Mouse (Mus musculus): Measurements from ENCODE around the gene Sorbs1. TPM values are rescaled to one million over a fixed set of nuclear protein-coding genes. Genes with fewer than 3 reads are reported as not detected.
A peak's percentile ranks its signal among the peaks of the same experiment; 100 is the strongest.

The Sorbs1 gene
- total RNA-seq, 4 experiments from 2014 or later, result 758 to 979 (median 853) TPM

DNA sequence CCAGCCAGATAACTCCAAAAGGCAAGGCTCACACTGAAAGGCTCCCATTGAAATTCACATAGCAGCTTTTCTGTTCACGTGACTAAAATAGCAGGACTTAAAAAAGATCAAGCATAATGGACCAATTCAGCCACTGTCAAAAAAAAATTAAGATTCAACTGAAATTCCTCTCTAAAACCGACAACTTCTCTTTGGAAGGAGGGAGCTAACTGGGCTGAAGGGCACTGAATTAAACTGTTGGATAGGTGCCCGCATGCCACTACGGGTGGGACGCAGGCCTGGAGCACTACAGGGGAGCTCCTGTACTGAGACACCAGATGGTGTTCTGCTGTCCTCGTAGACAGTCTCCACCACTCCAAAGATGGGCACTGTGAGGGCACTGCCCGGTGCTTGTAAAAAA is 165.4 kb downstream of the Sorbs1 start:
- no peak for DNase-seq (ENCODE audit: low spot score)

DNA sequence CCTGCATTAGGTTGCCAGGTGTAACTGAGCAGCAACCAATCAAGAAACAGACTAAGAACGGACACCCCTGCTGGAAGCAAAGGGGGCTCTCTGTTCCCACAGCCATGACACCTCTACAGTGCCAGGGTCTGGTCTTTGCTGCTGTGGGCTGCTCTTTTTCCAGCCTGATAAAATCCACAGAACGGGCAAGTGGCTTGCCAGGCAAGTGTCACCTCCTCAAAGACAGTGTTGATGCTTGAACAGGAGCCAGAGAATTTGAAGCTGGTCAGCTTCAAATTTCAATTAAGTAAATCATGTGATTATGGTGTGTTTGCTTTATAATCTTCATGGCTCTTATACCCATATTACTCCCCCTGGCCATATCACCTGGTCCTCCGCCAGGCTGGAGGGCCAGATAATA is 166.7 kb downstream of the Sorbs1 start:
- DNase-seq (ENCODE audit: low spot score), result no peak

DNA sequence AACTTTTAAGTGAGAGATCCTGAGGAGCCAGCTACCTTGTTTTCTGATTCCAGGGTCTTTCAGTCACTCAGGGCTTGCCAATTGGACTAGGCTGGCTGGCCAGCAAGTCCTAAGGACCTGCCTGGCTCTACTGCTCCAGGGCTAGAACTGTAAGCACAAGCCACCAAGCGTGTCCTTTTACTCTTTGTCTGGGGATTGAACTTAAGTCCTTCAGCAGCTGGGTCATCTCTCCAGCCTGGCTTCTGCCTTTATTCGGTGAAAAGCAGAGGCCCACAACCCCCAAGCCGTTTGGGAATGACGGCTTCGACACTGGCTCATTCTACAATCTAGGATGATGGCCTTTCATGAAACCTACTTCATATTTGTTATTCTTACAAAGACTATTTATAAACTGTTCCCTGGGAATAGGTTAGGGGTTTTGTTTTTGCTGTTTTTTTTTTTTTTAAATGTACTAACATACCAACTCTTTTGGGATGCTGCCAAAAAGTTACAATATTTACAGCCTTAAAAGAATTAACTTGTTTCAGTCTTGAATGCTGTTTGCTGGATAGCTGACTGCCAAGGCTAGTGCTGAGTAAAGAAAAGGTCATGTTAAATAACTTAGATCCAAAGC is 167.2 kb downstream of the Sorbs1 start:
- DNase-seq (ENCODE audit: low spot score), result no peak

DNA sequence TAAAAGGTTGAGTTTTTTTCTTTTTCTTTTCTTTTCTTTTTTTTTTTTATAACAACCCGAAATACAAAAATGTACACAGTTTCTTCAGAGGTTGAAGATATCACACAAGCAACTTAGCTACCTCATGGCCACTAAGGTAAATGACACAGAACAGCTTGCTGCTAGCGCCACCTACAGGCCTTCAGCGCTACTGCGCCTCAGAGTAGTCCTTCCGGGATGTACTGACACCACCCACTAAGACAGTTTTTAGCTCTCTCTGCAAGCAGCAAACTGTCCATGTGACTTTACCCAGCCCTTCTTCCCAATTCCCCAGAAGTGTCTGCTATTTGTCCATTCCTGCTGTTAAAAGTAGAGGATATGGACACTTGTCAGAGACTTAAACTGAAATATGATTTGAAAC is 167.9 kb downstream of the Sorbs1 start:
- peak; percentile 63 for DNase-seq (ENCODE audit: low spot score)

DNA sequence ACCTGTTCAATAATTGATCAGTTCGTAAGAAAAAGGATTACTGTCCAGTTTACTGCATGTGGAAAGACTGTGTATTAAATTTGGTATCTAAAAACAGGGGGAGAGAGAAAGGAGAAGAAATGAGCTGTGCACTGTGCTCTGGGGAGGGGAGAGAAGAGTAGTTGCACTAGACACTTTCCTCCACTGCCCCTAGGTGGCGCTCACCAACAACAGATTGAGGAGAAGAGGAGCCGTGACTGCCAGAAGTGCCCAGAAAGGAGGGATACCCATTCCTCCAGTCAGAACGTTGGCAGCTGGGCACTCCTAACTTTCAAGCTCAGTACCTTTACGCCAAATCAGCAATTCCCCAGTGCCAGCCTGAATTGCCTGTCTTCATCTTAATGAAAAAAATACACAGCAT is 170.6 kb downstream of the Sorbs1 start:
- peak; percentile 81 for DNase-seq (ENCODE audit: low spot score)

DNA sequence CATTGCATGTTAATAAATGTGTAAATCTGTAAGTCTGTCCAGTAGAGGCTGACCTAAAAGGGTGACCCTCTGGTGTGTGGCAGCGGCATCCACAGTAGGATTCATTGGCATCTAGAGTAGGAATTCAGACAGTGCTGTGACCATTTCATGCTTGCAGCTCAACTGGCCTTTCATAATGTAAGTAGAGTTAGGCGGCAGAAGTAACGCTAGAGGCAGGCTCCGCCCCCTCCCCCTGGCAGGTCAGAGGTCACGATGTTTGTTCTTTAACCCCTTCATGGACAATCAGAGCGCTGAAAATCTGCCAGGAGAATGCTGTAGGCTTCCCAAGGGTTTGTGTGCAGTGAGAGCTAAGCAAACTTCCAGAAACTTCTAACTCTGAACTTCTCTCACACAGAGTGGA is 172.4 kb downstream of the Sorbs1 start:
- DNase-seq (ENCODE audit: low spot score), result no peak

DNA sequence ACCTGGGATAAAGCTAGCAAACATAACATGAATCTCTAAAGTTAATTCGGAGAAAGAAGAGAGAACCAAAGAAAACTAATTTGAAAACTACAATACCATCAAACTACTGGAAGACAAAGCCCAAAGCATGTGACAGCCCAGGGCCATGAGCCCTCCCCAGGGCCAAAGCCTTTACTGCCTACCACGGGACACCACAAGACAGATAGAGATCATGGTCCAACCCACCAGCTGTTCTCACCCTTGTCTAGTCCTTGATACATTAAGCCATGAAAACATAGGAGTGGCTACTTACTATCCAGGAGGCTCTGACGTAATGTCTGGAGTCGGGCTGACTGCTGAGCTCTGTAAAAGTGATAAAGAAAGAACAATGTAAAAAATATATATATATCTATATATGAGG is 176.9 kb downstream of the Sorbs1 start:
- no peak for DNase-seq (ENCODE audit: low spot score)

DNA sequence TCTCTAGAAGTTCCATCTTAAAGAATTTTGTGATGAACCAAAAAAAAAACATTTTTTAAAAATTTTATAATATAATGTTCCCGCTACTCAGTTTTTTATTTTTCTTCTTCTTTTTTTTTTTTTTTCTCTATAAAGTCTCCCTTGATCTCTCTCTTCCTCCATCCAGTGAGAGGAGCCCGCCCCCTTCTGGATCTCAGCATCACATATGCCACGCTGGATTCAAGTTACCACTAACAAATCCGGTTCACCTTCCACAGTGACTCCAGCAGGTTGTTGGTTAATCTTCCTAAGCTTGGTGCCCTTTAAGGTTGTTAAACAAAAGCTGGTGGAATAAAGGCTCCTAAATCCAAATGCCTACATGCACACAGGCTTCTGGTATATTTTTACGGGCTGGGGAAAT is 179.7 kb downstream of the Sorbs1 start:
- no peak for DNase-seq (ENCODE audit: low spot score)

DNA sequence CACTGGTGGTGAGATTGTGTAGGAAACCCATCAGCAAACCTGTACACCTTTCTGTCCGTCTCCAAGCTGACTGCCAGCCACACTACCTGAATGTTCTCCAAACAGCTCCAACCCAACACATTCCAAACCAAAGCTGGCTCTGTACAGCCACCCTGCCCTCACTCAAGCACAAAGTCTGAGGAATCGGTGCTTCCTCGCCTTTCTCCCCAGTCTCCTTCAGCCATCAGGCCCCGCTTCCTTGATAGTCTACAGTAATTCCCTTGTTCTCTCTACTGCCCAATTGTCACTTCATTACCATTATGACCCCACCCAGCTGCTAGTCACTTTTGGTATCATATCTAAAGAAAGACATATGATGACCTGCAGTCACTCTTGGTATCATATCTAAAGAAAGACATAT is 180.5 kb downstream of the Sorbs1 start:
- no peak for DNase-seq (ENCODE audit: low spot score)

DNA sequence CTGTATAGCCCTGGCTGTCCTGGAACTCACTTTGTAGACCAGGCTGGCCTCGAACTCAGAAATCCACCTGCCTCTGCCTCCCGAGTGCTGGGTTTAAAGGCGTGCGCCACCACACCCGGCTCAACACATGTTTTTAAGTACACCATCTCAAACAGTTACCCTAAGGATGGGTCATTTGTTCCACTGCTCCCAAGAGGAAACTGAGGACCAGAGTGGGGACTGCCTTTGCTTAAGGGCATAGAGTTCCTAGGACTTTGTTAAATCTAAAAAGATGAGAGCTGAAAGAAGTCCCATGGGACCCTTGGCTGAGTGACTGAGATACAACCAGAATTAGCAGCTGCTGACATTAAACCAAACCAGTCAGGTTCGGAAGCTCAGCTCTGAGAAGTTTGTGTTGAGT is 181.3 kb downstream of the Sorbs1 start:
- no peak for DNase-seq (ENCODE audit: low spot score)

DNA sequence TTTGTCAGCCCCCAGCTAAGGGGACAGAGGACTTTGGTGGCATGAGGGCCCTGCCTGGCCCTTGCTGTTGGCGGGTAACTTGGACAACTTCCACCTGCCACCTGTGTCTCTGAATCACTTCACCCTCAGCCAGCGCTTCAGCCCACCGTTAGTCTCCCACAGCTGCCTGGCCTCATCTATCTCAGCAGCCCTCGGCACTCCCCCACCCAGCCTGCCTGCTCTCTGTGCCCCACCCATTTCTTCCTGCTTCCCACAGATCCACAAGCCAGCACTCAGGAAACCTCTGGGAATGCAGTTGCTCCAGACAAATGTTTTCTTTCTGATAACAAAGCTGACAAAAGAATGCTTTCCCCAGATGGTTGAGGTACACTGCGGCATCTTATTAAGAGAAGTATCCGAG is 181.7 kb downstream of the Sorbs1 start:
- DNase-seq (ENCODE audit: low spot score), result peak; percentile 75

DNA sequence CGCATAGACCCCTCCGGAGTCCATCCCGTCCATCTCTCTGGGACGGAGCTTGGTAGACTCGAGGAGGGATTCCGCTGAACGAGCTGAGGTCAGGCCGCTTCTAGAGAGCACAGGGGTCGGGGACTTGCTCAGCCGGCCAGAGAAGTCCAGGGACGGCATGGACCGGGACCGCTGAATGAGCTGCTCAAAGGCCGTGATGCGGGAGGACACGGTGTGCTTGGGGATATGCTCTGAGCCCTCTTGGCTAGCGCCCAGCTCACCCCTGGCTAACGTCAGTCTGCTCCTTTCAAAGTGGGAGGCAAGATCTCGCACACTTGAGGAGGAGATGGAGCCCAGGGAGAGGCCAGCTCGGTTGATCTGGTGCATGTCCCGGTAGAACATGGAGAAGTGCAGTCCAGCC is 187.5 kb downstream of the Sorbs1 start:
- DNase-seq (ENCODE audit: low spot score), result no peak

DNA sequence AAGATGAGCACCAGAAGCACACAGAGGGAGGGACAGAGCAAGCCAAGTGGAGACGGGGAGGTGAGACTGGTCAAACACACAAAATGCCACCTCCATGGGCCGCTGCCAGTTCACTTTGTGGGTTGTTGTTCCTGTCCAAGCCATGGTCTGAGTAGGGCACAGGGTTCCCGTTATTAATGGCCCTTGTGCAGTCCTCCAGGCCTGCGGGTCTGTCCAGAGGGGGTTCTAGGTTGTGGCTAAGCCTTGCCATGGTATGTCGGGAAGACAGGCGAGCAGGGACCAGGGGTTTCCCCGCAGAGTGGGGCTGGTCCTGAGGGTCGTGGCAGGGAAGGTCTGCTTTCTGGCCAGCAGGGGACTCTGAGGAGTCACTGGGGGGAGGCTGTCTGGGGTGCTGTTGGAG is 188.2 kb downstream of the Sorbs1 start:
- DNase-seq (ENCODE audit: low spot score), result no peak

DNA sequence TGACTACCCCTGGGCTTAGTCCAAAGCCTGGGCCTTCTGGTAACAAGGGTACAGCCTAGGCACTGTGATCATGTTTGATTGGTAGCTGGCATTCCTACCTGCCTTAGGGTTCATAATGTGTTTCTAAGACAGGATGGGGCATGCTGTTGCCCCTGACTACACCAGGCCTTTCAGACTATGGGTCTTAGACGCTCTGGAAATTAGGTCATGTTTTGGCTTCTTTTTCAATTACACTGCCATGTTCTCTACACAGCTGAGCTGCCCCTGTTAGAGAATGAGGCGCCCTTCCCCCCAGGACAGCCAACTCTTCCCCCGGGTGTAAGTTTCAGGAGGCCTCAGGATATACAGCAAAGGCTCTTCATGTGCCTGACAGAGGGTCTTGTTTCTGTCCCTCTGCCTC is 191.4 kb downstream of the Sorbs1 start:
- no peak for DNase-seq (ENCODE audit: low spot score)

DNA sequence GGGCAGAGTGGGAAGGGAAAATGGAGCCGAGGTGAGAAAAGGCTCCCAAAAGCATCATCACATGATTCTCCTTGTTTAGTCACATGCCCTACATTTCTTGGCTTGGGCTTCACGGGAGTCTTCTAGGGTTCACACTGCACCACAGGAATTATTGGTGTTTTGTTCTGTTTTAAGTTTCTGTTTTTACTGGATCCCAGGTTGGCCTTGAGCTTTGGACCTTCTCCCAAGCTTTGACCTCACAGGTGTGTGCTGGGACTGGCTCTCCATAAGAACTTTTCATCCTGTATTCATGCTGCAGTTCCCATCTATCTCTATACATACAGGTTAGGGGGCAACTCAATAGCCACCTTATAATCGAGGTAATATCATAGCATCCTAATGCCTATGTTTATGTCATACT is 194.4 kb downstream of the Sorbs1 start:
- no peak for DNase-seq (ENCODE audit: low spot score)

DNA sequence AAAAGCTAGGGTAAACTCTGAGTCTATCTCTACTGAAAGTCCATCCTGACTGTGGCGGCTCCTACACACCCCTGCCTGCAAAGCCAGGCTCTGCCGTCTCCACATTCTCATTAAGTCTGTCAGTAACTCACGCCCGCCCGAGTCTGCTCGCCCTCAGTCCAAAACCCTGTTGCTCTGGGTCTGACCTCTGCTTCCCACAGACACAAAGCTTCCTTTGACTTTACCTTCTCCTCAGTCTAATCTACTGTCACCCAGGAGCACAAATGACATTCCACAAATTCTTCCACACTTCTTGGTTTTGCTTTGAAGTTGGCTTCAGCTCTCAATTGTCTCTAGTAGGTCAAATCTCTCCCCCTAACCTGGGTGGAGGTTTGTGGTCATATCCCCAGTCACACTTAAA is 195.1 kb downstream of the Sorbs1 start:
- DNase-seq (ENCODE audit: low spot score), result no peak

DNA sequence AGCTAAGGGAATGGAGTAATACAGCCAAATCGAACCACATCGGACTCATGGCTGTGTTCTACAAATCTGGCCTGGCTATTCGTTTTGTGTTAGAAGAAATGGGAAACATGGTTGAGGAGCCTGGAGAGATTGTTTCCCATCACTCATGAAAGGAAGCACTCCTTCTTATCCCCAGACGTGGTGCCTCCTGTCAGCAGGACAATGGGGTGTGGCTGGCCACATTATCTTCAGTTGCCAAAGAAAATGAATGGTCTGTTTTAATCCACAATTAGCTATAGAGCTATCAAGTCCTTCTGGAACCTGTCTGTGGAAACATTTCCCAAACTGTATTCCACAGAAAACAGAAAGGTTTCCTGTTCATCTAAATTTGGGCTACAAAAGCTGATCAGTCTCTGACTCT is 196.6 kb downstream of the Sorbs1 start:
- no peak for DNase-seq (ENCODE audit: low spot score)

DNA sequence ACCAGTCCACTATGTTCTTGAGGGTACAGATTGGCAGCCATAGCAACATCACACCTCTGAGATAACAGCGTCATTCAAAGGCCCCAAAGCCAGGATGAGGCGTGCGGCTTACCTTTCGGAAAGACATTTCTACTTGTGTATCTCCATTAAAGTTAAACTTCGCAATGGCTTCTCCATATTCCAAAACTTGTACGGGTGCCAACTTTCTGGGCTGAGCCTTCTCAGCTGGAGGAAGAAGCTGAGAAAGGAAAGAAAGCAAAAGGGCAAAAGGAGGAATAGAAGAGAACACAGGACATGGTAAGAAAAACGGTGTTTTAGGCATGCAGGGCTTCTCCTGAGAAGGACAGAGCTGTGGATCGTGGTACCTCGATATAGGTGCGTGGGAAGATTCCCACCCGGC is 199.3 kb downstream of the Sorbs1 start:
- no peak for DNase-seq (ENCODE audit: low spot score)

DNA sequence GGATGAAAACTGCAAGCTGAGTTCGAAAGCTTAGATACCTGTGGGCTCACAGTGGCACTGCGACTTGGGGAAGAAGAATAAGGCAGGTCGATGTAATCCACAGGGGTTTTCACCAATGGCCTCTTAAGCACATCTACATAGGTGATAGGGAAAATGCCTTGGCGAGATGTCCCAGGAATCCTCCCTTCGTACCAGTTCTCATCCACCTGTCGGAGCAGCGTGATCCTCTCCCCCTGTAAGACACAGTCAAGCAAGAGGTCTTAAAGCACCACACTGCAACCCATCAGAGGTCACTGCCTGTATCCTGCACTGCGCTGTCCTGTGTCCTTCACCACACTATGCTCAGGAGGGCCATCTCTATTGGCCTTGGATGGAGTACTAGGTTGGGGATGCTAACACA is 201.9 kb downstream of the Sorbs1 start:
- DNase-seq (ENCODE audit: low spot score), result no peak

DNA sequence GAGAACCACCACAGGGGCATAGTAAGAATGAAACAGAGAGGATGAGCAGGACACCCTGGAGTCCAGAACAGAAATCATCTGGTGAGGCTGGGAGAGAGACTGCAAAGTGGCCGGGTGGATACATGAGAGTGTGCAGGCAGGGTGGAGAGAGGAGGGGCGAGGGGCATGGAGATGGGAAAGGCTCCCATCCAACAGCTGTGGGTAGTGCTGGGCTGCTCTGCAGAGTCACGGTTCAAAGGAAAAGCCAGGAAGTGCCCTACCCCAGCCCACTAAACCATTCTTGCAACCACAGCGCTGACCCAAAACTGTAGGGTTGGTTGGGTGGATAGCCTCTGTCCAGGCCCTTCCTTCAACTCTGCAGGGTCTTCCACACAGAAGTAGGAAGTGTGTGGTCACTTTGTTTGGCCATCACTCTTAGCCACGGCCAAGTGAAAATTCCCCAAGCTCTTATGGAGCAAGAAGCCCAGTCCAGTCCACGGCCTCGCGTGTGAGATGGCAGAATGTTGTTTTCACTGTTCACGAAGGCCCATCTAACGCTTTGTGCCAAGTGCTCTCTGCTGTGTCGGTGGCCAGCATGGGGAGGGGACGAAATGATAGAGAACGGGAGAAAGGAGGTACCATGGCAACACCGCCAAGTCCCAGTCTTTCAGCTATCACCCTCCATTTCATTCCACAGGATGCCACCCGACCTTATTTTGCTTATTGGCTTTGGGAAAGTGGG is 203.0 kb downstream of the Sorbs1 start:
- no peak for DNase-seq (ENCODE audit: low spot score)

DNA sequence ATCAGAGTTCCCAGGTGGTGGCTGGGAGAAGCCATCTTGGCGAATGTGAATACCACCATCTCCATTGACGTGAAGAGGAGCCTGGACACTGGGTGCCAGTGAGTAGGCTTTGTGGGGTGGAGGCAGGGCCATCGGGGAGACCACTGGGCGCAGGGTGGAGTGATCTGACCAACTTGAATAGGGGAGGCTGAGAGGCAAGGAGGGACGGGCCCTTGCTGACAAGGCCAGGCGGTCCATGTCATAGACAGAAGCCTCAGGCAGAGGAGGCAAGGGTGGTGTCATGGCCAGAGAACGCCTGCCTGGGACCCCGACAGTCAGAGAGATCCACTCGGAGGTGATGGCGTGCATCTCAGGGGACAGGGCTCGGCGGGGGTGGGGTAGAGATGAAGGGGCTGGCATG is 203.7 kb downstream of the Sorbs1 start:
- DNase-seq (ENCODE audit: low spot score), result no peak

DNA sequence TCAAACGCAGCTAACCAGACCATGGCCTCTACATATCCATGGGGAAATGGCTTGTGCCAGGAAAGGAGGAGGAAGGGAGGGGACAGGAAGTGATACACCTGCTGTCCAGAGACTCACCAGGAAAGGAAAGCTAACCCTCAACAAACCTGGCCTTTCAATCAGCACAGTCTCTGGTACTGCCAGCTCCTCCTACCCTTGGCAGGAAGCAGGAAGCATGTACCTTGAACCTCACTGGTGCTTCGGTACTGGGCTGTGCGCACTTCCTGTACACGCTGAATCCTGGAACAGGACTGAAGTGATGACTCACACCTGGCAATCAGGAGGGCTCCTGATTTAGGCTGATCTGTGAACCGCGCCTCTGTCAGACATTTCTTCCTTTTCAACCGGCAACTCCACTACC is 206.0 kb downstream of the Sorbs1 start:
- DNase-seq (ENCODE audit: low spot score), result peak; percentile 86

DNA sequence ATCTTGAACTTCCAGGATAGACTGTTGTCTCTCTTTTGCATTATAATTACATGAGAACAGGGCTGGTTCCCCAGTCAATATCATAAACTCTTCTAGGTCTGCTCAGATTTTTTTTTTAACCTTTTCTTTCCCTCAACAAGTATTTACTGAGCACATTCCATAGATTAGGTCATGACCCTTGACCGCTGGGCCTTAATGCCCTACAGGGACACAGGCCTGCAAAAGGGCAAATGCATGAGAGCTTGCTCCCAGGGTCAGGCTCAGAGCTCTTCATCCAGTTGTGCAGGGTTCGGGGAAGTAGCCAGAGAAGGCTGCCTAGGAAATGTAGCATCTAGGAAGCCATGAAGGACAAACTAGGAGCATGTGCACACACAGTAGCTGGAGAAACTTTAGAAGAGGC is 206.9 kb downstream of the Sorbs1 start:
- no peak for DNase-seq (ENCODE audit: low spot score)

DNA sequence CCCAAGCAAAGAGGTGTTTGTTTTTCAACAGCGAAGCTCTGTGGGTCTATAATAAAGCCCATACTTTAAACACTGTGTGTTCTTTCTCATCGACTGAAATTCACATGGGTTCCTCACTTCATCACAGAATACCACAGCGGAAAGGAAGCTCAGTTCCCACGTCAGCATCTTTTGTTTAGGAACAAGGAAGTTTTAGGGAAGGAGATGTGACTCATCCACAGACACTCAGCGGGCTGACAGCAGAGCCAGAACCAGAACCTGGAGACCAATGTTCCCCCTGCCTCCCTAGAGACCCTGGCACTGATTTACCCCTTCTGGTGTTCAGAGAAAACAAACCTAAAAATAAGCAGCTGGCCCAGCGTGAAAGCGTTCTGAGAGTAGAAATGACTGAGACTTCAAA is 208.1 kb downstream of the Sorbs1 start:
- no peak for DNase-seq (ENCODE audit: low spot score)

Measured in heart, adult 8-10 months (tissue).